Mouse (Mus musculus): ENCODE results near the gene Armh3. TPM values are rescaled to one million over a fixed set of nuclear protein-coding genes. Genes with fewer than 3 reads are reported as not detected.

Armh3 gene
- total and polyA plus RNA-seq, 3 experiments = 4.1 to 10.8 TPM; not detected in 1

GRCm38 (mm10) chr19:45855284-45855920 lies 142.9 kb downstream of the Armh3 start:
- H3K36me3 ChIP-seq (ENCODE audit: control insufficient read depth in 1 of 2, insufficient read depth in 2 of 2, low read length in 2 of 2) = peaks cover 0 to 6% of the 10 kb centered on the region in 2 experiments; a peak in 2 of 4 replicates
- no peaks in the 10 kb centered on the region for H3K79me2 ChIP-seq (ENCODE audit: control insufficient read depth, insufficient read depth, low read length, poor library complexity)
- H3K27me3 ChIP-seq (ENCODE audit: control insufficient read depth in 1 of 2, insufficient read depth in 2 of 2, low read length in 2 of 2) = no peaks in the 10 kb centered on the region
- no peak overlapping the region for H3K4me3 ChIP-seq (ENCODE audit: control insufficient read depth in 1 of 2, insufficient read depth in 1 of 2, low read depth in 2 of 2, low read length in 2 of 2)
- no peaks in the 10 kb centered on the region for H3K9me3 ChIP-seq (replicated peaks; ENCODE audit: insufficient read depth, low read length)
- TF ChIP-seq USF2 (IDR thresholded peaks at IDR 0.05; ENCODE audit: borderline replicate concordance in 1 of 2, insufficient read depth in 1 of 2, low read depth in 1 of 2, low read length in 2 of 2) (peak in 1 of 2 experiments; percentile 19; a peak in 1 of 4 replicates), TCF12 (IDR thresholded peaks at IDR 0.05; ENCODE audit: low read depth, low read length) (no peak), GATA1 (IDR thresholded peaks at IDR 0.05; ENCODE audit: low read depth, low read length) (peak; percentile 78), USF1 (IDR thresholded peaks at IDR 0.05; ENCODE audit: low read depth, low read length) (peak; percentile 78)
- no peak overlapping the region for H3K9ac ChIP-seq (ENCODE audit: control insufficient read depth, low read depth, low read length, poor library complexity, severe bottlenecking)
- peak; percentile 77 for DNase-seq (ENCODE audit: low read depth, low spot score)
- no peak overlapping the region; the same call in 1 of the 2 replicates for H3K27ac ChIP-seq (ENCODE audit: control insufficient read depth, low read depth, low read length)
- peaks cover 0 to 5% of the 10 kb centered on the region in 2 experiments; a peak in 2 of 4 replicates for H3K4me1 ChIP-seq (ENCODE audit: control insufficient read depth in 1 of 2, insufficient read depth in 2 of 2, low read length in 2 of 2)

GRCm38 (mm10) chr19:45854521-45854920 lies 143.8 kb downstream of the Armh3 start:
- Histone ChIP-seq H3K27me3 (ENCODE audit: control insufficient read depth in 1 of 2, insufficient read depth in 2 of 2, low read length in 2 of 2) (no peaks in the 10 kb centered on the region), H3K4me3 (ENCODE audit: control insufficient read depth in 1 of 2, insufficient read depth in 1 of 2, low read depth in 2 of 2, low read length in 2 of 2) (no peak overlapping the region), H3K9ac (ENCODE audit: control insufficient read depth, low read depth, low read length, poor library complexity, severe bottlenecking) (no peak overlapping the region), H3K36me3 (ENCODE audit: control insufficient read depth in 1 of 2, insufficient read depth in 2 of 2, low read length in 2 of 2) (peaks cover 0 to 6% of the 10 kb centered on the region in 2 experiments; a peak in 2 of 4 replicates), H3K9me3 (replicated peaks; ENCODE audit: insufficient read depth, low read length) (no peaks in the 10 kb centered on the region), H3K4me1 (ENCODE audit: control insufficient read depth in 1 of 2, insufficient read depth in 2 of 2, low read length in 2 of 2) (peaks cover 0 to 5% of the 10 kb centered on the region in 2 experiments; a peak in 2 of 4 replicates), H3K79me2 (ENCODE audit: control insufficient read depth, insufficient read depth, low read length, poor library complexity) (no peaks in the 10 kb centered on the region), H3K27ac (ENCODE audit: control insufficient read depth, low read depth, low read length) (no peak overlapping the region)
- TF ChIP-seq MEF2A (IDR thresholded peaks at IDR 0.05; ENCODE audit: extremely low read depth, insufficient replicate concordance, low read depth, low read length, poor library complexity, severe bottlenecking) = no peak
- no peak for TF ChIP-seq MAX (IDR thresholded peaks at IDR 0.05; ENCODE audit: low read length)
- TF ChIP-seq NELFE (IDR thresholded peaks at IDR 0.05; ENCODE audit: low read depth, low read length) = no peak
- no peak for TF ChIP-seq CHD1 (IDR thresholded peaks at IDR 0.05; ENCODE audit: low read depth, low read length)
- TF ChIP-seq MAFK (IDR thresholded peaks at IDR 0.05; ENCODE audit: borderline replicate concordance, low read depth, low read length) = no peak
- TF ChIP-seq ELF1 (IDR thresholded peaks at IDR 0.05; ENCODE audit: low read depth, low read length) = no peak
- no peak for TF ChIP-seq E2F4 (IDR thresholded peaks at IDR 0.05; ENCODE audit: borderline replicate concordance, low read depth, low read length)
- TF ChIP-seq MAZ (IDR thresholded peaks at IDR 0.05; ENCODE audit: low read depth, low read length) = no peak
- no peak for TF ChIP-seq JUND (IDR thresholded peaks at IDR 0.05; ENCODE audit: low read depth, low read length)
- no peak for TF ChIP-seq UBTF (IDR thresholded peaks at IDR 0.05; ENCODE audit: borderline replicate concordance, insufficient read depth, low read depth, low read length)
- no peak for TF ChIP-seq BHLHE40 (IDR thresholded peaks at IDR 0.05; ENCODE audit: borderline replicate concordance, low read depth, low read length)
- TF ChIP-seq ETS1 (IDR thresholded peaks at IDR 0.05; ENCODE audit: low read depth, low read length) = no peak
- TF ChIP-seq RAD21 (IDR thresholded peaks at IDR 0.05; ENCODE audit: low read depth, low read length) = no peak
- TF ChIP-seq HCFC1 (IDR thresholded peaks at IDR 0.05; ENCODE audit: low read depth, low read length) = no peak
- TF ChIP-seq NRF1 (IDR thresholded peaks at IDR 0.05; ENCODE audit: insufficient read depth, low read depth, low read length, poor library complexity, severe bottlenecking) = no peak
- no peak for TF ChIP-seq POLR2A (IDR thresholded peaks at IDR 0.05; ENCODE audit: control insufficient read depth in 1 of 2, insufficient read depth in 1 of 2, low read depth in 1 of 2, low read length in 2 of 2, poor library complexity in 1 of 2)
- no peak for TF ChIP-seq ZKSCAN1 (IDR thresholded peaks at IDR 0.05; ENCODE audit: low read depth, low read length)
- DNase-seq (ENCODE audit: low read depth, low spot score) = no peak

All from MEL (cell line).